Mouse (Mus musculus) MN1 (cell line): ENCODE results near the gene Col23a1.
"Not testable (repeated sequence)": the region's sequence is repeated elsewhere in the genome, so short reads cannot be mapped to it uniquely, and the experiment has no call there.

Experiments
- DNase-seq: peaks from one replicate; pipeline ENCODE4 v3.0.0-alpha.2; 2016; ENCODE audit warnings: low spot score

The Col23a1 gene

DNA sequence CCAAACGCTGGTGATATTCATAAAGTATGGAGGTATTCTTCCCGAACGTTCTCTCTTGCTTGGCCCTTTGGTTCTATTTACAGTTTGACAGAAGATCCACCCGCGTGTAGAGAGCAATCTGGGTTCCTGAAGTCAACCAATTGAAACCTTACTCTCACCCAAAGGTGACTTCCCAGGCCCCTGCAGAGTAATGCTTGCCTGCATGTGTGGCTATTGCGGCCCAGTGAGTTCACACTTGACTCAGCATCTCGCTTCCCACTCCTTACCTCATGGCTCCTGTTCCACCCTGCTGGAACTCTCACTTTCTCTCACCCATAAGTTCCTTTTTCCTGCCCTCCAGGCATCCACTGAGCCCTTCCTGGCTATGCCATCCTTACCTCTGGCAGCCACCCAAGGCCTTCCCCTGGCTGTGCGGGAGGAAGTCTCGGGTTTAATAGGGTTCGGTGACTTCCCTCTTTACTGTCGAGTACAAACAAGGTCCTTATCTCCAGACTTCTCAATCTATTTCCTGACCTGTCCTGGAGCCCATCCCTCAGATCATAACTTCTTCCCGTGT is 38.7 kb downstream of the Col23a1 start:
- DNase-seq: no peak

GRCm38 (mm10) chr11:51329837-51330714 is 40.4 kb downstream of the Col23a1 start:
- no peak for DNase-seq

DNA sequence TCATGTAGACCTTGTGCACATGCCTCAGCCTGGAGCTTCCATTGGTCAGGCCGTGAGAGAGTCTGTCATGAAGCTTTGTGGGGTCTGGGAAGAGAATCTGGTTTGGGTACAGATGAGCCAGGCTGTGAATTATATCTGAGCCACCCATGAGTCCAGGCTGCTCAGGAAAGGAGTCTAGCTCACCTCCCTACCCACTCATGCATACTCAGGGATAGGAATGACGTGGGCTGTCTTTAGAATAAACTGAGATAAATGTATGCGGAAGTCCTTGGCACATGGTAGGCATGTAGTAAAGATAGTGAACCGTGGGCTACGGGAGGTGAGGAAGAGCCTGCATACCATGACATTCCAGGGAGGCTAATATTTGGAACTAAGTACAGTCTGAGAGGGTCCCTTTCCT is 44.3 kb downstream of the Col23a1 start:
- DNase-seq: no peak

GRCm38 (mm10) chr11:51337585-51337984 is 47.9 kb downstream of the Col23a1 start:
- DNase-seq: no peak

GRCm38 (mm10) chr11:51338416-51338815 is 48.7 kb downstream of the Col23a1 start:
- no peak for DNase-seq

- DNase-seq: no peak
Measured at GRCm38 (mm10) chr11:51341091-51341490, 51.4 kb downstream of the Col23a1 start.

DNA sequence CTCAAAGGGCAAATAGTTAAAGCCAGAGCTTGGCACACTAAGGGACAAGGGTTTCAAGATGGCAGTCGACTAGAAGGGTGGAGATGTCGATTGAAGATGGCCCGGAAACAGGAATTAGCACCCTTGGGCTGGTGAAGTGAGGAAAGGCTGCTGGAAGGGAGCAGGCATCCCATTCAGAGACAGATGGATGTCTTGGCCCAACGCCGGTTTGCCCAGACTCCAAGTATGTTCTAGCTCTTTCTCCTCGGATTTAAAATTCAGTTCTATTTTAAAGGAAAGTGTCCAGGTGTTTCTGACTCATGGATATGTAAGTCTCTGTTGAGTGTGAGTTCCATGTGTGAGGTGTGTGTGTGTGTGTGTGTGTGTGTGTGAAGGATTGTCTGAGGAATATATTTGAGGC is 53.1 kb downstream of the Col23a1 start:
- DNase-seq: no peak

GRCm38 (mm10) chr11:51343312-51343711 is 53.6 kb downstream of the Col23a1 start:
- no peak for DNase-seq

GRCm38 (mm10) chr11:51343728-51344289 is 54.1 kb downstream of the Col23a1 start:
- DNase-seq: no peak

DNA sequence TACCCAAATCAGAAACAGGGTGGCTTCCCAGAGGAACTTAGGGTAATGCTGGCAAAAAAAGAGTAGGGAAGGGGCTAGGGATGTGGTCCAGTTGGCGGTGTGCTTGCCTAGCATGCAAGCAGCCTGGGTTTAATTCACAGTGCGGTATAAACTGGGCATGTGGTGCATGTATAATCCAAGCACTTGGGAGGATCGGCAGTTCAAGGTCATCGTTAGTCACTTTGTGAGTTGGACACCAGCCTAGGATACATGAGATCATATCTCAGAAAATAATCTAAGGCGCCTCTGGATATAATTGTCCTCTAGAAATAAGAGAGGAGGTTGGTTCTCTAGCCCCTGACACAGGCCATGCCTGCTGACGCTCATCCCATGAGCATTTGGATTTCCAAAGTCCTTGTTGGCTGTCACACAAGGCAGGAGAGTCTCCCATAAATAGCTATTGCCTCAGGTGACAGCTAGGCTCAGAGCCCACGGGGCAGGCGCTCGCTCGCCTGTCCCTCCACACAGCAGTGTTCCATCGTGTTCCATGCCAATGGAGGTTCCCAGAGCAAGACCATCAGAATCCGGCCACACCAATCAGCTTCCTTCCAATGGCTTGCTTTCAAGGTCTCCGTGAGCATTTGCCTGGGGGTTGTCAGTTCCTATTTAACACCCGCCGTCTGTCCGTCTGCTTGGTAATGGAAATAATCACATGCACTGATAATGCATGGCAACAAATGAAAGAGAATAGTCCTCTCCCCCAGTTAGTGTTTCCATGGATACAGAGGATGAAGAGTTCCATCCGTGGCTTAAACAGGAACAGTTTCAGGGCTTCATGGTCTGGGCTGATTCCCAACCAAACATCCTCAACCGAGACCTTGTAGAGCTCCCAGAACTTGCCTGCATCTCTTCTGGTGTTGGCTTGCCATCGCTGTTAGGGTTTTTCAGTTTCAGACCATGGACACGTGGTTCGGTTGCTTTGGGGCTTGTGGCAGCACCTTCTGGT is 56.1 kb downstream of the Col23a1 start:
- no peak for DNase-seq

GRCm38 (mm10) chr11:51347756-51348155 is 58.0 kb downstream of the Col23a1 start:
- DNase-seq: no peak

DNA sequence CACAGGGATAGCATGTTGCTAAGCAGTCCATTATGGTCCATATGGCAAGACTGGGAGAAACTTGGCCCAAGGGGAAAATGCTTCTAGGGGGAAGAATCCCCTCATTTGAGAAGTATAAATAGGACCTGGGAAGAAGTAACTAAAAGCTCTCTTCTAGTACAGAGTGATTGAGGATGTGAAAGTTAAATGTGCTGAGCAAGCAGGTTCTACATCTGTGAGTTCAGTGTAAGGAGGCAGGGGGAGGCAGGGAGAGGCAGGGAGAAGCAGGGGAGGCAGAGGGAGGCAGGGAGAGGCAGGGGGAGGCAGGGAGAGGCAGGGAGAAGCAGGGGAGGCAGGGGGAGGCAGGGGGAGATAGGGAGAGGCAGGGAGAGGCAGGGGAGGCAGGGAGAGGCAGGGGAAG is 59.9 kb downstream of the Col23a1 start:
- DNase-seq: no peak

- no peak for DNase-seq
Measured at GRCm38 (mm10) chr11:51351151-51351550, 61.4 kb downstream of the Col23a1 start.

DNA sequence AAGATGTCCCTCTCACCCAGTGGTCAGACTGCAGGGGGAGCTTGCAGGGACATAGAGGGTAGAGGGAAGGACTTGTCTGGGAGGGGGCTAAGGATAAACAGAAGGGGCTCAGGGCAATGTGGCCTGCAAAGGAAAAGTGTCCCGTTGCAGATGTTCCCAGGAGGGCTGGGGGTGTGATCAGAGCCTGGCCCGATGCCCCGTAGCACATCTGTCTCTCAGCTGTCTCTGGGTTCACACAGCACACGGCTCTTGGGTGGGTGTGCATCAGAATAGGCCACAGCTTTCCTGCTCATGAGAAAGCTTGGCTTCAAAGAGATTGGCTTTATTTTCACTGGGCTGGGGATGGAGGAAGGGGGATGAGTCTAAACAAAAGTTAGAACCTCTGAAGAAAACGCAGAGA is 62.1 kb downstream of the Col23a1 start:
- no peak for DNase-seq

GRCm38 (mm10) chr11:51353746-51354145 is 64.0 kb downstream of the Col23a1 start:
- DNase-seq: no peak

GRCm38 (mm10) chr11:51358981-51359380 is 69.3 kb downstream of the Col23a1 start:
- not testable (repeated sequence) for DNase-seq

GRCm38 (mm10) chr11:51364353-51364752 is 74.6 kb downstream of the Col23a1 start:
- no peak for DNase-seq

DNA sequence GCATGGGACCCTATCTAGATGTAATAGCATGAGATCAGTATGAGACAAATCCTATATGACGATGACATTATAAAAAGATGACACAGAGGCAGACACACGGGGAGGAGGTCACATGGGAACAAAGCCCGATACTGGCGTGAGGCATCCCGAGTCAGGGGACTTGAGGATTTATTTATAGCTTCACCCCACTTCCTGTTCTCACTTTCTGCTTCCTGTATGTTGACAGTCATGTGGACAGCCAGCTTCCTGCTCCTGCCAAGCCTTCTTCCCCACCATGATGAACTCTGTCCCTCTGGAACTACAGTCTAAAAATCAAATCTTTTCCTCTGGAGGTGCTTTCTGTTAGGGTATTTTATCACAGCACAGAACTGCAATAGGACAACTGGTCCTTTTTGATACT is 77.6 kb downstream of the Col23a1 start:
- no peak for DNase-seq

GRCm38 (mm10) chr11:51370273-51370672 is 80.6 kb downstream of the Col23a1 start:
- no peak for DNase-seq

DNA sequence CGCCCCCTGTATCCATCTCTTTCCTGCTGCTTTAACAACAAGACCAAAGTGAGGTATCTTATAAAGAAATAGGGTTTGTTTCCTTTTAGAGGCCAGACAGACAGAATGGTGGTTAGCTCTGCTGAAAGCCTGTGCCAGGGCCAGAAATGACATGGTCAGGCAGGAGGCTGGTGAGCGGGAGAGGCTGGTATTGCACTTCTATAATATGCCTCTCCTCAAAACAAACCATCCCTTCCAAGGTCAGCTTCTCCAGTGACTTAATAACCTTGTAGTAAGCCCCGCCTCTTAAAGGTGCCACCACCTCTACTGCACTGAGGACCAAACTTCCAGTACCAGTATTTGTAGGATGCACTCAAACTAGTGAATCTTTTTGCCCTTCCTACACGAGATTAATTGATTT is 81.6 kb downstream of the Col23a1 start:
- no peak for DNase-seq

- no peak for DNase-seq
Measured at GRCm38 (mm10) chr11:51371926-51372325, 82.2 kb downstream of the Col23a1 start.

DNA sequence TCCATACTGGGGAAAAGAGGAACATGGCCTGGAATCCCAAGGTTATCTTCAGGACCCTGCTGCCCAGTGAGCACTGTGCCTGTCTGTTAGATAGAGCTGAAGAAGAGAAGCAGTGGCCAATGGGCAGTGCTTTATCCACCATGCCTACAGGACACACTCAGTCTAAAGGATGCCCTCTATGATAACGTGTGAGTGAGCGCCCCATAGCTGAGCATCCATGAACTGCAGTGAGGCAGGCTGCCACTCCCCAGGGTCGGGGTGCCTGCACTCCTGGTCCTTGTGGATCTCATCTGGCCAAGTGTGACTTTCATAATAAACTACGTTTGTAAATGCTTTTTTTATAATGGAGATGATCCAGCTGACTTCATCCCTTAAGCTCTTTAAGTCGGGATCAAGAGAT is 87.5 kb downstream of the Col23a1 start:
- DNase-seq: no peak
